Mouse (Mus musculus) embryonic facial prominence, embryonic 15.5 days (tissue): Measurements from ENCODE around the gene Znrf3. TPM values are rescaled to one million over a fixed set of nuclear protein-coding genes. Genes with fewer than 3 reads are reported as not detected.

Experiments used
- ATAC-seq: fragments of 200-750 bp; cut with Nextera tagmentation; 2 replicates; pipeline ENCODE4 v1.8.0; 2017; ENCODE audit warnings: low read depth, moderate TSS enrichment; ENCODE audit not compliant: insufficient number of reproducible peaks, low FRiP score, low TSS enrichment
- H3K27ac ChIP-seq: fragments of 300-500 bp; sonication (generic); replicated peaks from 2 replicates; pipeline ENCODE4 v1.5.1; 2015; ENCODE audit warnings: mild to moderate bottlenecking, inconsistent platforms
- H3K27me3 ChIP-seq: fragments of 300-500 bp; sonication (generic); 2 replicates; pipeline ENCODE4 v1.6.1; 2015; ENCODE audit warnings: inconsistent platforms
- H3K36me3 ChIP-seq: fragments of 300-500 bp; sonication (generic); 2 replicates; pipeline ENCODE4 v1.6.1; 2015; ENCODE audit warnings: mild to moderate bottlenecking, inconsistent platforms
- H3K4me1 ChIP-seq: fragments of 300-500 bp; sonication (generic); 2 replicates; pipeline ENCODE4 v1.6.1; 2015; ENCODE audit warnings: inconsistent platforms
- H3K4me2 ChIP-seq: fragments of 300-500 bp; sonication (generic); replicated peaks from 2 replicates; pipeline ENCODE4 v1.6.1; 2015; ENCODE audit warnings: mild to moderate bottlenecking, inconsistent platforms
- H3K4me3 ChIP-seq: fragments of 300-500 bp; sonication (generic); replicated peaks from 2 replicates; pipeline ENCODE4 v1.5.1; 2015; ENCODE audit warnings: mild to moderate bottlenecking, inconsistent platforms
- H3K9ac ChIP-seq: fragments of 300-500 bp; sonication (generic); 2 replicates; pipeline ENCODE4 v1.6.1; 2015; ENCODE audit warnings: inconsistent platforms
- H3K9me3 ChIP-seq: fragments of 300-500 bp; sonication (generic); replicated peaks from 2 replicates; pipeline ENCODE4 v1.6.1; 2016; ENCODE audit warnings: inconsistent platforms
- WGBS: fragments of 180-500 bp; shearing (Covaris S2); methylation state at CpG from one replicate; pipeline ENCODE4 v1.1.7; 2015; 5-methylcytosine and 5-hydroxymethylcytosine counted together
- polyA plus RNA-seq: library from polyadenylated mRNA; unstranded; fragments of >200 nt; fragmentation: Nextera tagmentation; extraction: Ambion mirVana; gene quantifications from 2 replicates; pipeline ENCODE4 v1.2.1, GENCODE M21; 2015

Znrf3 gene
- polyA plus RNA-seq, 1 experiment from 2014 or later = 16.9 TPM

DNA sequence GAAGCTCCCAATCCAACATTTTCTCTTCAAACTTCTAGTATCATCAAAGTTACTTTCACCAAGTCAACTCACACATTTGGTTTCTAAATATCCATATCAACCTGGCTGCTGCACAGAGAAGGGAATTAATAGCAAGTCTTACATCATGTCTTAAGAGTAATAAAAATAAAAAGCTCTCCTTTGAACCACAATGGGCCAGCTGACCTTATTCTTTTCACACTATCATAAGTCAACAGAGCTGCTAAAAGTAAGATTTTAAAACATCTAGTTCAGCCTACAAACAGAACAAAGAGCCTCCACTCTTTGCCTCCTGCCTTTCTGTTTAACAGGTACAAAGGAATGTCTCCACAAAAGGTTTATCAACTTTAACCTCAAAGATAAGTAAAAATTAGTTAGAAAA is 7.7 kb downstream of the Znrf3 start:
- Histone ChIP-seq H3K4me3 (no peak overlapping the region), H3K27ac (no peak overlapping the region), H3K4me1 (peaks cover 11% of the 10 kb centered on the region; the same call in 1 of the 2 replicates), H3K36me3 (no peaks in the 10 kb centered on the region), H3K27me3 (no peaks in the 10 kb centered on the region), H3K4me2 (no peak overlapping the region), H3K9ac (no peak overlapping the region), H3K9me3 (no peaks in the 10 kb centered on the region)
- no peak for ATAC-seq

- Histone ChIP-seq H3K36me3 (no peaks in the 10 kb centered on the region), H3K9ac (no peak overlapping the region), H3K4me1 (peaks cover 24% of the 10 kb centered on the region), H3K9me3 (no peaks in the 10 kb centered on the region), H3K4me2 (no peak overlapping the region), H3K4me3 (no peak overlapping the region), H3K27me3 (no peaks in the 10 kb centered on the region), H3K27ac (no peak overlapping the region)
- 91% methylated on average over 1 of the region's 1 CpGs for WGBS
- ATAC-seq = no peak
Observed at GRCm38 (mm10) chr11:5435493-5435892, 9.2 kb downstream of the Znrf3 start.

- Histone ChIP-seq H3K27ac (no peak overlapping the region), H3K9ac (no peak overlapping the region), H3K4me1 (peaks cover 23% of the 10 kb centered on the region), H3K4me2 (no peak overlapping the region), H3K4me3 (no peak overlapping the region), H3K9me3 (no peaks in the 10 kb centered on the region), H3K27me3 (no peaks in the 10 kb centered on the region), H3K36me3 (no peaks in the 10 kb centered on the region)
- ATAC-seq = no peak
- WGBS = 54% methylated on average over 2 of the region's 2 CpGs
Observed at GRCm38 (mm10) chr11:5432330-5432729, 12.3 kb downstream of the Znrf3 start.

DNA sequence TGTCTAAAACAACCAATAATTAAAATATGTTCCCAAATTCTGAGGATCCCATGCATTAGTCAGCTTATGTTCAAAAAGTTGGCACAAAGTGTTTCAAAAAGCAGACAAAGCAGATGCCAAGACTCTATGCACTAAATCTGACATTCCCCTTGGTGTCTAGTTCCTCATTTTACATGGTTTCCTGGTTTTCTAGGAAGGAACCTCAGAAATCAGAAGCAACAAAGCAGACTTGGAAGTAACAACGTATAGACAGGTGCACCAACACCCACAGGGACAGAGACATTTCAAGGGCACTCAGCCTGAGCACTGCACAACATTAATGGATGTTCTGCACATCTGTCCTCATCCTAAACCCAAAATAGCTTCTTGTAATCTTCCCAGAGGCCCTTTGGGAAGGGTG is 13.8 kb downstream of the Znrf3 start:
- Histone ChIP-seq H3K27ac (no peak overlapping the region; the same call in 1 of the 2 replicates), H3K9ac (no peak overlapping the region), H3K27me3 (no peaks in the 10 kb centered on the region), H3K9me3 (no peaks in the 10 kb centered on the region), H3K4me2 (no peak overlapping the region), H3K4me1 (peaks cover 30% of the 10 kb centered on the region), H3K4me3 (no peak overlapping the region), H3K36me3 (no peaks in the 10 kb centered on the region)
- WGBS = 36% methylated on average over 1 of the region's 1 CpGs
- no peak for ATAC-seq

- 75% methylated on average over 4 of the region's 4 CpGs for WGBS
- H3K27me3 ChIP-seq = no peaks in the 10 kb centered on the region
- H3K9me3 ChIP-seq = no peaks in the 10 kb centered on the region
- no peak overlapping the region for H3K9ac ChIP-seq
- no peak overlapping the region for H3K4me2 ChIP-seq
- no peak for ATAC-seq
- H3K4me1 ChIP-seq = peaks cover 34% of the 10 kb centered on the region
- H3K27ac ChIP-seq = no peak overlapping the region
- H3K36me3 ChIP-seq = no peaks in the 10 kb centered on the region
- H3K4me3 ChIP-seq = no peak overlapping the region
Observed at GRCm38 (mm10) chr11:5429396-5430190, 15.1 kb downstream of the Znrf3 start.

- H3K27ac ChIP-seq = peak overlapping the region; percentile 71; the same call in 1 of the 2 replicates
- no peak overlapping the region for H3K9ac ChIP-seq
- no peak for ATAC-seq
- H3K4me1 ChIP-seq = peaks cover 41% of the 10 kb centered on the region
- H3K4me3 ChIP-seq = no peak overlapping the region
- H3K4me2 ChIP-seq = no peak overlapping the region
- WGBS = 36% methylated on average over 3 of the region's 3 CpGs
- no peaks in the 10 kb centered on the region for H3K36me3 ChIP-seq
- H3K27me3 ChIP-seq = no peaks in the 10 kb centered on the region
- no peaks in the 10 kb centered on the region for H3K9me3 ChIP-seq
Observed at GRCm38 (mm10) chr11:5427251-5427650, 17.4 kb downstream of the Znrf3 start.

DNA sequence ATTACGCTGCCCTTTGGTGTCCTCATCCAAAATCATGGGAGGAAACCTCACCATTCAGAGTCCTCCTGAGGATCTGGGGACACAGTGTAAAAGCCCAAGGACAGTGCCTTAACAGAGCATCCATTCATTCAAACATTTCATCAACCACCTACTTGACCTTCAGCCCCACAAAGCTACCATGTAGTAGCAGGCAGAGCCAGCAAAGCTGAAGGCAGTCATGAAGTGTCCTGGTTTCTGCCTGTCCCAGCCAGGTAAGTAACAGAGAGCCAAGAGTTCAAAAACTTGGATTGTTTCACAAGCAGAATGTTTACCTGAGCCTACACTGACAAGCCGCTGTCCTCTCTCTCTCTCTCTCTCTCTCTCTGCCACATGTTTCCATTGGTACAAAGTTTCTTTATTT is 18.3 kb downstream of the Znrf3 start:
- no peaks in the 10 kb centered on the region for H3K36me3 ChIP-seq
- no peak overlapping the region for H3K4me2 ChIP-seq
- H3K9ac ChIP-seq = no peak overlapping the region
- no peak for ATAC-seq
- 0 out of 2 replicates have a peak overlapping the region, but pooled peaks have one; percentile 71 for H3K27ac ChIP-seq
- peaks cover 42% of the 10 kb centered on the region for H3K4me1 ChIP-seq
- H3K27me3 ChIP-seq = no peaks in the 10 kb centered on the region
- H3K4me3 ChIP-seq = no peak overlapping the region
- WGBS = 59% methylated on average over 2 of the region's 2 CpGs
- H3K9me3 ChIP-seq = no peaks in the 10 kb centered on the region

DNA sequence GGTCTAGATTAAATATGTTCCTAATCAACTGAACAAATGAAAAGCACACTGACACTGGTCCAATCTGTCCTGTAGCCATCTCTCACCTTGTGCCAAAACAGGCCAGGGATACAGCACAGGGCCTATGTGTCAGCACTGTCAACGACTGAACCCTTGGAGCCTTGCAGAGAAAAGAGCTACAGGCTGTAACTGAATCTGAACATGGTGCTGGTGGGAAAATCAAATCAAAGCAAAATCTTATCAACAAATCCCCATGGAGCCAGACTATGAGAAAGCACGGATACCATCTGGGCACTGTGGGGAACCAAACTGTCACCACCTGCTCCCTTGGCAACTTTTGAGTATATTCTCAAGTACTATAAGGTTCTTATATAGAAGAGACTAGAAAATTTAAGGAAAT is 19.5 kb downstream of the Znrf3 start:
- Histone ChIP-seq H3K4me1 (peaks cover 32% of the 10 kb centered on the region), H3K4me2 (no peak overlapping the region), H3K9me3 (no peaks in the 10 kb centered on the region), H3K27ac (no peak overlapping the region), H3K36me3 (no peaks in the 10 kb centered on the region), H3K27me3 (no peaks in the 10 kb centered on the region), H3K4me3 (no peak overlapping the region), H3K9ac (no peak overlapping the region)
- no peak for ATAC-seq
- WGBS = 40% methylated on average over 2 of the region's 2 CpGs

- Histone ChIP-seq H3K4me2 (no peak overlapping the region), H3K9me3 (no peaks in the 10 kb centered on the region), H3K36me3 (no peaks in the 10 kb centered on the region), H3K4me3 (no peak overlapping the region), H3K9ac (no peak overlapping the region), H3K27ac (no peak overlapping the region), H3K4me1 (peaks cover 32% of the 10 kb centered on the region), H3K27me3 (no peaks in the 10 kb centered on the region)
- 74% methylated on average over 4 of the region's 4 CpGs for WGBS
- no peak for ATAC-seq
Observed at GRCm38 (mm10) chr11:5424185-5424584, 20.5 kb downstream of the Znrf3 start.

DNA sequence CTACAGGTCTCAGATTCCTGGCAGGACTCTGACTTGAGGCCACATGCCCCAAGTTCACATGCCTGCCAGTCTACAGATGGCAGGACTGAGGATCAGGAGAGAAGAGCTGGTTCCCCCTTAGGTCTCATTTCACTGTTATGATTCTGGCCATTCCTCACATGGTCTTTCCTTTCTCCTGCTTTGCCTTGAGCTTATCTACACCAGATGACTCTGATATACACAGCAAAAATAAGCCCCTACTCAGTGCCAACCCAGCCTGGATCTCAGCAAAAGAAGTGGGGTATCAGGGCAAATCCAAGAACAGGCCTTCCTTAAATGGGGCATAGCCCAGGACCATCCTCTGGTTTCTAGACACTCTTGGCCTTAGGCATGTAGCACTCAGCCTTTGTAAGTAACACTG is 21.6 kb downstream of the Znrf3 start:
- no peak overlapping the region for H3K9ac ChIP-seq
- H3K4me2 ChIP-seq = no peak overlapping the region
- no peaks in the 10 kb centered on the region for H3K27me3 ChIP-seq
- 0 out of 2 replicates have a peak overlapping the region, but pooled peaks have one; percentile 40 for H3K27ac ChIP-seq
- H3K9me3 ChIP-seq = no peaks in the 10 kb centered on the region
- H3K36me3 ChIP-seq = no peaks in the 10 kb centered on the region
- ATAC-seq = no peak
- H3K4me3 ChIP-seq = no peak overlapping the region
- peaks cover 32% of the 10 kb centered on the region for H3K4me1 ChIP-seq

DNA sequence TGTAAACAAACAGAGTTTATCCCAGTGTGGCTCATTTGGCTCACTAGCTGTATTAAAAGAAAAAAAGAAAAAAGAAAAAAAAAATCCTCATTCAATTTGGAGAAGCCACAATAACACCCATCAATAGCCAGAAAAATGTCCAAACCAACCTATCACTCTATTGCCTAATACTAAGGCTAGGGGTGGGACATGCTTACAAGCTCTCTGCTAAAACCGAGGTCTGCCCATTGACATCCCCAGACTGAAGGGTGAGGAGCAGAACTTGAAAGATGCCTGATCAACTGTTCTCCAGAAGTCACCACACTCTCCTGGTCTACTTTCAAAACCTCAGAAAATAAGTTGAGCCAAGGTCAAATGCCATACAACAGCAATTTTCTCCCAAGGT is 22.4 kb downstream of the Znrf3 start:
- no peak overlapping the region for H3K4me3 ChIP-seq
- WGBS = 32% methylated on average over 1 of the region's 1 CpGs
- peak overlapping the region; percentile 36; the same call in 1 of the 2 replicates for H3K27ac ChIP-seq
- no peaks in the 10 kb centered on the region for H3K9me3 ChIP-seq
- H3K27me3 ChIP-seq = no peaks in the 10 kb centered on the region
- H3K9ac ChIP-seq = no peak overlapping the region
- H3K4me2 ChIP-seq = no peak overlapping the region
- ATAC-seq = no peak
- H3K36me3 ChIP-seq = no peaks in the 10 kb centered on the region
- peaks cover 35% of the 10 kb centered on the region for H3K4me1 ChIP-seq
